Mouse (Mus musculus): ENCODE measurements at regions not wholly inside any gene's neighbourhood (a gene's known extent, or its start where the extent isn't known, plus 50 kb on each side); places are given as distances from the start of the nearest gene placed in this dataset.

DNA sequence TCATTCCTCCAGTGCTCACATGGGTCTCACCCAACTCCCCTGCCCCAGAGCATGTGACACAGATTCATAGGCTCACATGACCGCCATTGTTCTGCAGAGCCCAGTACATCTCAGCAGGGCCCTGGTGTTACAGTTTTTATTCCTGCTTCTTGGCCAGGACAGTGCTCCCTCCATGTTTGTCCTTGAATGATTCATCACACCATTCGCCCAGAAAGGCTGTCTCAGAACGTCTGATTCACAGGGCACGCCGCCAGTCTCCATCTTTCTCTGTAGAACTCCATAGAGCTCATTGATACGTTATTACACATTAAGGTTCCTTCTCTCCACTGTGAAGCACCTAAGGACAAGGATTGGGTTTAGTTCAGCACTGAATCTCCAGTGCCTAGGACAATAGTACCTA lies 79.9 kb upstream of the Otud4 start:
- Histone ChIP-seq H3K4me3 (no peak overlapping the region), H3K27ac (no peak overlapping the region)
- intact Hi-C loops (cut with DNase I), result no loop called here
- no peak for TF ChIP-seq CTCF (IDR thresholded peaks at IDR 0.05)
- peak in 1 of 2 experiments; percentile 29 for DNase-seq (ENCODE audit: extremely low spot score in 1 of 2, low spot score in 2 of 2)

DNA sequence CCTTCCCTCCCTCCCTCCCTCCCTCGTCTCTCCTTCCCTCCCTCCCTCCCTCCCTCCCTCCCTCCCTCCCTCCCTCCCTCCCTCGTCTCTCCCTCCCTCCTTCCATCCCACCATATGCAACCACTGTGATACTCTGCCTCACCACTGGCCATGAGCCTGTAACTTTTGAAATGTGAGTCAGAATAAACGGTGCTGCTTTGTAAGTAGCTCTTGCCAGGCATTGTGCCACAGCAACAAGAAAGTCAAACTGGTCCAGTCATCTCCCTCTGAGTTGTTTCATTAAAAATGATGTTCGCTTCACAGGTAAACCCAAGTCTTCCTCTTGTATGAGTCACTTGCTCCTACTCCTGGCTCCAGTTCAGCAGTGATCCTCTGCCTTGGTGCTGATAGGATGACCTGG lies 85.1 kb upstream of the Otud4 start:
- intact Hi-C loops (cut with DNase I), result no loop called here
- H3K4me3 ChIP-seq, result no peak overlapping the region
- H3K27ac ChIP-seq, result no peak overlapping the region
- no peak for TF ChIP-seq CTCF (IDR thresholded peaks at IDR 0.05)
- no peak for DNase-seq (ENCODE audit: extremely low spot score in 1 of 2, low spot score in 2 of 2)

DNA sequence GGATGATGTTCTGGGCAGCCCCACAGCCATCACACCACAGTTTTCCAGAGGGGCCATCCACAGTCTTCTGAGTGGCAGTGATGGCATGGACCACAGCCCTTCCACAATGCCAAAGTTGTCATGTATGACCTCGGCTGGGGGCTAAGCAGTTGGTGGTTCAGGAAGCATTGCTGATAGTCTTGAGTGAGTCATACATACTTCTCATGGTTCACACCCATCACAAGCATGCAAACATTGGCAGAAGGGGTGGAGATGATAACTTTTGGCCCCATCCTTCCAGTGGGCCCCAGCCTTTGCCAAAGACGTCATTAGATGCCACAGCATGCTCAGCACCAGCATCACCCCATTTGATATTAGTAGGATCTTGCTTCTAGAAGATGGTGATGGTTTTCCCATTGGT lies 89.3 kb upstream of the Otud4 start:
- intact Hi-C loops (cut with DNase I), result no loop called here
- DNase-seq (ENCODE audit: extremely low spot score in 1 of 2, low spot score in 2 of 2), result no peak
- no peak for TF ChIP-seq CTCF (IDR thresholded peaks at IDR 0.05)
- H3K4me3 ChIP-seq, result no peak overlapping the region
- H3K27ac ChIP-seq, result no peak overlapping the region

DNA sequence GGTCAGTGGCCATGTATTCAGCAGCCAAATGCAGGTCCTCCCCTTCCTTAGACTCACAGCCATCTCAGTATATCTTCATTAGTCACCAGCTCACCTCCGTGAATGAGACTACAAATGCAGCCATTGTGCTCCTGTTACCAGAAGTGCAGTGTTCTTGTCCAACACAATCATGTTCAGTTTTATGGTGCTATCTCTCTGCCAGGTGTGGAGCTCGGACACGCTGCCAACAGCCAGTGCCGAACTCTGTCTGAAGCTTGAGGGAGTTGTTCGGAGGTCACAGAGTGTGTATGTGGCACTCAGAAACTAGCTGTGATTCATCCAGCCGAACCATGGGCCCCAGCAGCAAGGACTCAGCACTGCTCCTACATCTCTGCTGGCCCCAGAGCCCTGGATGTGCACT lies 91.3 kb upstream of the Otud4 start:
- intact Hi-C loops (cut with DNase I), result no loop called here

DNA sequence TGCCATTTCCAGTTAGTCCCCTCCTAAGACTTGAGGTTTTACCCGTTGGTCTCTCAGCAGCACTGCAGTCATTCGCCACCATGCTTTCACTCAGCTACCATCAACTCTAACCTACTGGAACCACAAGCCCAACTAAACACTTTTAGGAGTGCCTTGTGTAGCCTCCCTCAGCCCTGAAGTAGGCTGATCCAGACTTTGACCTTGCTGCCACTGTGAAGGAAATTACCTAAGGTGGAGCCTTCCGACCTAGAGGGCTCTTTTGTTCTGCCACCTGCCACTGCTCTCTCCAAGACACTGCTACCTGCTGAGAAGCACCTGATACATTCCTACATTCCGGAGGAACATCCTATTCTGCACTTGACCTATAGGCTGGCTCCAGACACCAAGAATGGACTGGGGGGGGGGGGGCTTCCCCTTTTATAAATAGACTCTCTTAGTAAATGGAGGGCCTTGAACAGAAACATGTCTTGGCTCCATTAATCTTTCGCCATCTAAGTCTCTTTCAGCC lies 93.5 kb upstream of the Otud4 start:
- H3K4me3 ChIP-seq, result no peak overlapping the region
- intact Hi-C loops (cut with DNase I), result no loop called here
- no peak overlapping the region for H3K27ac ChIP-seq
- no peak for TF ChIP-seq CTCF (IDR thresholded peaks at IDR 0.05)
- no peak for DNase-seq (ENCODE audit: extremely low spot score in 1 of 2, low spot score in 2 of 2)

More for the DNA sequence above, 91.3 kb upstream of the Otud4 start:
- TF ChIP-seq CTCF (IDR thresholded peaks at IDR 0.05), result no peak
- Histone ChIP-seq H3K4me3 (no peak overlapping the region), H3K27ac (no peak overlapping the region)
- no peak for DNase-seq (ENCODE audit: extremely low spot score in 1 of 2, low spot score in 2 of 2)

DNA sequence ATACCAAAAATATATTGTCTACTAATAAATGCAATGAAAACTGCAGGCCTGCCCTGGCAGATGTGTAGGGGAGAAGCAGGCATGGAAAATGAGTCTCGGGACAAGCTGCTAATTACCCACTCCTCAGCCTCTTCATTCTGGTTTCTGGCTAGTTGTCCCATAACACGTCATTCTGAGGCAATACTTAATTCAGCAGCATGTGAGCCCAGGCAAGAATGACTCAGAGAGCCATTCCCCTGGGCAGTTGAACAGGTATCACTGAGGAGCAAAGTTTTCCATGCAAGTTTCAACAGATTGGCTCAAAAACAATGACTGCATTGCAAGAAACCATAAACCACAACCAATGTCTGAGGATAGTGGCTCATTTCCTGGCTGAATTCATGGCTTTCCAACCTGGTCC lies 97.0 kb upstream of the Otud4 start:
- Histone ChIP-seq H3K4me3 (no peak overlapping the region), H3K27ac (no peak overlapping the region)
- DNase-seq (ENCODE audit: extremely low spot score in 1 of 2, low spot score in 2 of 2), result no peak
- intact Hi-C loops (cut with DNase I), result no loop called here
- TF ChIP-seq CTCF (IDR thresholded peaks at IDR 0.05), result no peak

DNA sequence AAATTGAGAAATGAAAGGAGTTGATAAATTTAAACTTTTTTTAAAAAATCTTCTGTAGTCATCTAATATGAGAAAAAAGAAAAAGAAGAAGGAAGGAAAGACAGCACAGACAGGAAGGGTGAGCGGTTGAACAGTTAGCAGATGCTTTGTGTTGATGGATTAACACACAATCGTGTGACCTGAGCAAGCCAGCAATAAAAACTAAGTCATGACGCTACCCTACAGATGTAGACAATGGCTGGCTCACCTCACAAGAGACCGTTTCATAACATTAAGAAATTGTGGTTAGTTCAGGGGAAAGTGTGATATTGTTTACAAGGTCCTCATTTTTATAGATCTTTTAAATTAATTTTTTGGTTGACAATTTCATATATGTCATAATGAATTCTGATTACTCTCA lies 99.4 kb upstream of the Otud4 start:
- no peak for TF ChIP-seq CTCF (IDR thresholded peaks at IDR 0.05)
- no peak overlapping the region for H3K27ac ChIP-seq
- H3K4me3 ChIP-seq, result no peak overlapping the region
- intact Hi-C loops (cut with DNase I), result no loop called here
- no peak for DNase-seq (ENCODE audit: extremely low spot score in 1 of 2, low spot score in 2 of 2)

DNA sequence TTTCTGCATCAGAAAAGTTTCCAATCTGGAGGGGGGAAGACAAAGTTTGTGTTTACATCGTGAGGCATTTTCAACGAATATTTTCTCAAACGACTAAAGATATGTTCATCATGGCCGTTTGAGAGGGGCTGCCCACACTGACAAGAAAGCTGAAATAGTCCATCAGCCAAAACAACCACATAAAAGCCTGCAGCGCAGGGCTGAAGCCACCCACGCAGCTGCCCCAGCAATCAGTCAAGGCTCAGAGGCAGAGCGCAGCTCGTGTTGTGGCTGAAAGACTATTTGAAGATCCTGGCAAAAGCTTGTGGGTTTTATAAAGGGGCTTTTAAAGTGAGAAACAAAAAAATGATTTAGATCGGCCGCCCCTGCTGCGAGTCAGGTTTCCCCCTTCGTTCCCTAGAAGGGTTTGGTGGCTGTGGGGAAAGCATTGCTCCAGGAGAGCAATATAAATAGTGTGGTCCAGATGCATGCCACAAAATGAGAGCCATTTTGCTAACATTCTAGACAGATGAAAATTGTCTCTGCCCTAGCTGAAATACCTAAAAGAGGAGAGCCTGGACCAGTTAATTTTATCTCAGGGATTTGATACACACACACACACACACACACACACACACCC lies 105.0 kb upstream of the Otud4 start:
- intact Hi-C loops (cut with DNase I), result no loop called here
- DNase-seq (ENCODE audit: extremely low spot score in 1 of 2, low spot score in 2 of 2), result peak; percentile 19 to 26

DNA sequence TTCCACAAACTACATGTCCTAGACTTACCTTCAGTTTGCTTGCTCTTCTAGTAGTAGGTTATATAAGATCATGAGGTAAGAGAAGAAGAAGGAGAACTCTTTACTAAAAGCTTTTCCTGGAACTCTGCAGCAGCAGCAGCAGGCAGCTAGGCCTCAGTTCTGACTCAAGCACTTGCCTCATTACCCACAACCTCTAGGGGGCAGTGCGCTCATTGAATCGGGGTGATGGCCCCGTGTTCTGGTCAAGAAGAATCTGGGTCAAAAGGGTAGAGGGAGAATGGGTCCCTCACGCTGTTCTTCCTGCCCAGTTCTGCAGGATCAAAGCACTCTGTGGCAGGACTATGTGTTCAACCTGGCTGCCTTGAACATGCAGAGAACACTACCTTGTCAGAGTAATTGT lies 109.9 kb upstream of the Otud4 start:
- Histone ChIP-seq H3K27ac (no peak overlapping the region), H3K4me3 (no peak overlapping the region)
- intact Hi-C loops (cut with DNase I), result no loop called here
- TF ChIP-seq CTCF (IDR thresholded peaks at IDR 0.05), result peak; percentile 27
- DNase-seq (ENCODE audit: extremely low spot score in 1 of 2, low spot score in 2 of 2), result no peak

More for the DNA sequence above, 105.0 kb upstream of the Otud4 start:
- Histone ChIP-seq H3K27ac (no peak overlapping the region), H3K4me3 (no peak overlapping the region)
- no peak for TF ChIP-seq CTCF (IDR thresholded peaks at IDR 0.05)

DNA sequence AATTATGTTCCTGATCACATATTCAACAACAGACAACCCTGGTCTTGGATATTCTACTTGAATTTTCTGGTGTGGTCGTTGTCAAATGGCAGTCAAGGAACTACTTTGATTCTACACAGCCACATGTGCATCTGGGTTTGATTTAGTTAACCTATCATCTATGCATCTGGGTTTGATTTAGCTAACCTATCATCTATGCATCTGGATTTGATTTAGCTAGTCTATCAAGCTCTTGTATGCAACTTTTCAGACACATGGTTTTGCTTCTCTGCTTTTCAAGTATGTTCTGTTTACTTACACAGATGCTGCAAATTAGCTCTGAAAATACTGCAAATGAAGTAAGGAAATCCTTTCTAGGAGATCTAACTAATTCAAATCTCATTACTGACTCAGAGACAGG lies 117.4 kb upstream of the Otud4 start:
- intact Hi-C loops (cut with DNase I), result no loop called here
- no peak for TF ChIP-seq CTCF (IDR thresholded peaks at IDR 0.05)
- DNase-seq (ENCODE audit: extremely low spot score in 1 of 2, low spot score in 2 of 2), result no peak
- Histone ChIP-seq H3K4me3 (no peak overlapping the region), H3K27ac (no peak overlapping the region)

DNA sequence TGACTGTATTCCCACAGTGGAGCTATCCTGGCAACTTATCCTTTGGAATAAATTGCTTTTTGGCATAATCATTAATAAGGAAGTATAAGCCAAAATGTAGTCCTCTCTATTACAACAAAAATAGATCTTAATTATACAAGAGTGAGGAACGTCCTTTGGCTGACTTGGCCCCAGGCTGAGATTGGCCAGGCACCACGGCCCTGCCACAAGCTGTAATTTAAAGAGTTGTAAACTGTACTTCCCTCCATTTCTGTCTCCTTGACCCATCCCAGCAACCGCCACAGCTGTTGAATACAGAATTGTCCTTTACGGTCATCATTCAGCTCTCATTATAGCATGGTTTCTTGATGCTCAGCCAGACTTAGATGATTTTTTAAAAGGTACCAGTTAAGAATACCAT lies 119.6 kb upstream of the Smad1 start:
- TF ChIP-seq CTCF (IDR thresholded peaks at IDR 0.05), result no peak
- H3K4me3 ChIP-seq, result no peak overlapping the region
- intact Hi-C loops (cut with DNase I), result no loop called here
- H3K27ac ChIP-seq, result no peak overlapping the region
- no peak for DNase-seq (ENCODE audit: extremely low spot score in 1 of 2, low spot score in 2 of 2)

DNA sequence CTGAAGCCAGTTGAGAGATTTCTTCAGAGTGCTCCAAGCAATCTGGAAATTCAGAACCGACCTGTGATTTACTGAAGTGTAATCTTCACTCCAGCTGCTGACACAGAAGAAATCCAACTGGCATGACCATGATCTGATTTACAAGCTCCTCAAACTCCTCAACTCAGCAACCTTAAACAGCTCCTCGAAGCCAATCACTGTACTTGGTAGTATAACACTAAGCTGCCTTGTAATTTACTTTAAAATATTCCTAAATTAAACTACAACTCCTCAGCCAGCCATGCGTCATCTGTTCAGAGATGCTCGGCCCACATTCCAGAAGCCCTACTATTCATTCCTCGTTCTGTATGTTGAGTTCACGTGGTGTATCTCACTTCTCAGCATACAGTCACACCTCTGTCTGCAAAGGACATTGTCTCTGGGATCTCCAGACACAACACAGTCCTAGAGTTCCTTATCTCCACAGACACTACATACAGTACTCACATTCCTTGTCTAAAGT lies 116.0 kb upstream of the Smad1 start:
- DNase-seq (ENCODE audit: extremely low spot score in 1 of 2, low spot score in 2 of 2), result no peak
- no peak for TF ChIP-seq CTCF (IDR thresholded peaks at IDR 0.05)
- intact Hi-C loops (cut with DNase I), result no loop called here
- H3K27ac ChIP-seq, result no peak overlapping the region
- no peak overlapping the region for H3K4me3 ChIP-seq

DNA sequence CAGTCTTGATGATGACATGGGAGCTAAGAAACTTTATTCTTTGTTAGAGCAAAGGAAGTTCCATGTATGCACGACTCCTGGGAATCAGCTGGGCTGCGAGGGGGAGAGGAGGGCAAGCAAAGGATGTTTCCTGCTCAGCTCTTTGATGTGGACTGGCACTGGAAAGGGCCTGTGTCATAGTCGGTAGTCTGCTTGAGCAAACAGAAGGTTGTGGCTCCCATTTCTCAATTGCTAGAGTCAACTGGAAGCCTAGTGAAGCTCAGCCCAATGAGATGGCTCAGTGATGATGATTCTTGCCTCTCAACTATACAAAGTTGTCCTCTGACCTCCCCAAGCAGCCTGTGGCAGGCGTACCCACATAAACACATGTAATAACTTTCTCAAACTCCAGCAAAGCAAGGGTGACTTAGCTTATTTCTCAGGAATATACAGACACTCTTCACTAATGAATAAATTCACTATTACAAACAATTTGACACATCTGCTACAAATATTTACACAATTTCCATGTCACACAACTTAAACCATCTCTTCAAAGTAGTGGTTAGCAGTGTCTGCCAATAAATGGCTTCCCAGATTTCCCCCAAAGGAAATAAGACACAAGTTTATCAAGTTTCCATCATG lies 115.4 kb upstream of the Smad1 start:
- DNase-seq (ENCODE audit: extremely low spot score in 1 of 2, low spot score in 2 of 2), result no peak
- no peak for TF ChIP-seq CTCF (IDR thresholded peaks at IDR 0.05)
- intact Hi-C loops (cut with DNase I), result no loop called here
- Histone ChIP-seq H3K27ac (no peak overlapping the region), H3K4me3 (no peak overlapping the region)
